Mouse (Mus musculus) heart, postnatal 0 days (tissue): ENCODE results near the gene Csnk1g2. TPM values are rescaled to one million over a fixed set of nuclear protein-coding genes. Genes with fewer than 3 reads are reported as not detected.
"Not testable (repeated sequence)": the region's sequence is repeated elsewhere in the genome, so short reads cannot be mapped to it uniquely, and the experiment has no call there.

Source experiments
- ATAC-seq: fragments of 200-750 bp; cut with Nextera tagmentation; 2 replicates; pipeline ENCODE4 v1.8.0; 2017; ENCODE audit warnings: low read depth, moderate number of reproducible peaks, moderate library complexity; ENCODE audit not compliant: insufficient read depth
- DNase-seq: peaks from one replicate; pipeline ENCODE4 v3.0.0-alpha.2; 2016; ENCODE audit warnings: low spot score
- H3K27ac ChIP-seq: fragments of 300-500 bp; sonication (generic); 2 replicates; pipeline ENCODE4 v1.5.1; 2014; ENCODE audit warnings: low read depth, mild to moderate bottlenecking
- H3K27me3 ChIP-seq: fragments of 300-500 bp; sonication (generic); 2 replicates; pipeline ENCODE4 v1.6.1; 2014; ENCODE audit warnings: low read length, mixed read lengths; ENCODE audit not compliant: control insufficient read depth, insufficient read depth
- H3K36me3 ChIP-seq: fragments of 300-500 bp; sonication (generic); replicated peaks from 2 replicates; pipeline ENCODE4 v1.6.1; 2014; ENCODE audit warnings: low read length, mixed read lengths; ENCODE audit not compliant: control insufficient read depth, insufficient read depth
- H3K4me1 ChIP-seq: fragments of 300-500 bp; sonication (generic); 2 replicates; pipeline ENCODE4 v1.6.1; 2014; ENCODE audit warnings: antibody characterized with exemption; ENCODE audit not compliant: control insufficient read depth, insufficient read depth
- H3K4me2 ChIP-seq: fragments of 300-500 bp; sonication (generic); 2 replicates; pipeline ENCODE4 v1.6.1; 2014; ENCODE audit warnings: low read depth, mild to moderate bottlenecking, low read length, moderate library complexity
- H3K4me3 ChIP-seq: fragments of 300-500 bp; sonication (generic); 2 replicates; pipeline ENCODE4 v1.5.1; 2014; ENCODE audit warnings: low read depth, low read length
- H3K9ac ChIP-seq: fragments of 300-500 bp; sonication (generic); replicated peaks from 2 replicates; pipeline ENCODE4 v1.6.1; 2014; ENCODE audit warnings: low read depth, low read length, mixed read lengths
- H3K9me3 ChIP-seq: fragments of 300-500 bp; sonication (generic); replicated peaks from 2 replicates; pipeline ENCODE4 v1.6.1; 2016; ENCODE audit warnings: low read length; ENCODE audit not compliant: control insufficient read depth
- CTCF ChIP-seq: IDR thresholded peaks from 2 replicates; pipeline ENCODE4 v1.5.1; 2016; ENCODE audit warnings: antibody characterized with exemption, control low read depth, low read depth
- EP300 ChIP-seq: IDR thresholded peaks from 2 replicates; pipeline ENCODE4 v1.6.1; 2016; ENCODE audit warnings: antibody characterized with exemption, low read depth
- WGBS: fragments of 180-500 bp; shearing (Covaris S2); extraction: QIAGEN DNeasy Blood & Tissue Kit; methylation state at CpG from one replicate; pipeline ENCODE4 v1.1.7; 2014; 5-methylcytosine and 5-hydroxymethylcytosine counted together
- polyA plus RNA-seq: library from polyadenylated mRNA; unstranded; fragments of >200 nt; fragmentation: Nextera tagmentation; extraction: Ambion mirVana; gene quantifications from 2 replicates; pipeline ENCODE4 v1.2.1, GENCODE M21; 2015
- total RNA-seq: library from RNA; depleted of rRNA; stranded (reverse); fragments of >200 nt; gene quantifications from 2 replicates; pipeline ENCODE4 v1.2.3, GENCODE M21; 2014; ENCODE audit warnings: low replicate concordance

Gene Csnk1g2
- total and polyA plus RNA-seq, 2 experiments from 2014 or later: 75.6 to 141 TPM

GRCm38 (mm10) chr10:80604988-80605387 lies 17.6 kb upstream of the Csnk1g2 start:
- 81% methylated on average over 2 of the region's 2 CpGs for WGBS
- Histone ChIP-seq H3K4me1 (peaks cover 10% of the 10 kb centered on the region), H3K9ac (no peak overlapping the region), H3K27me3 (no peaks in the 10 kb centered on the region), H3K9me3 (no peaks in the 10 kb centered on the region), H3K27ac (no peak overlapping the region), H3K36me3 (peaks cover 35% of the 10 kb centered on the region), H3K4me3 (no peak overlapping the region), H3K4me2 (no peak overlapping the region)
- ATAC-seq: no peak
- TF ChIP-seq CTCF: no peak
- no peak for TF ChIP-seq EP300
- no peak for DNase-seq

- WGBS: 76% methylated on average over 3 of the region's 4 CpGs
- not testable (repeated sequence) for DNase-seq, H3K4me1 ChIP-seq, H3K4me3 ChIP-seq, ATAC-seq, H3K4me2 ChIP-seq, H3K9ac ChIP-seq, H3K27ac ChIP-seq, H3K27me3 ChIP-seq, H3K9me3 ChIP-seq
- peaks cover 35% of the 10 kb centered on the region for H3K36me3 ChIP-seq
Measured at GRCm38 (mm10) chr10:80605721-80606120, 16.9 kb upstream of the Csnk1g2 start, which contains the start of gene Gm49322. Gene Gm49322 (plus strand): TSS chr10:80606021.

- DNase-seq (no peak), ATAC-seq (no peak)
- peaks cover 10% of the 10 kb centered on the region for H3K4me1 ChIP-seq
- no peak overlapping the region for H3K4me3 ChIP-seq
- H3K9me3 ChIP-seq: no peaks in the 10 kb centered on the region
- no peak overlapping the region for H3K9ac ChIP-seq
- WGBS: 87% methylated on average over 23 of the region's 23 CpGs
- H3K27me3 ChIP-seq: no peaks in the 10 kb centered on the region
- peaks cover 35% of the 10 kb centered on the region for H3K36me3 ChIP-seq
- H3K4me2 ChIP-seq: no peak overlapping the region
- no peak overlapping the region for H3K27ac ChIP-seq
- no peak for TF ChIP-seq CTCF
- TF ChIP-seq EP300: no peak
Measured at GRCm38 (mm10) chr10:80606306-80606705, 16.3 kb upstream of the Csnk1g2 start.

- 95% methylated on average over 34 of the region's 34 CpGs for WGBS
Measured at GRCm38 (mm10) chr10:80606737-80607350, 15.8 kb upstream of the Csnk1g2 start.

GRCm38 (mm10) chr10:80608435-80608834 lies 14.2 kb upstream of the Csnk1g2 start:
- ATAC-seq (no peak), DNase-seq (no peak)
- Histone ChIP-seq H3K36me3 (peaks cover 44% of the 10 kb centered on the region), H3K27me3 (no peaks in the 10 kb centered on the region), H3K27ac (no peak overlapping the region), H3K4me3 (no peak overlapping the region), H3K9ac (no peak overlapping the region), H3K4me2 (no peak overlapping the region), H3K4me1 (peaks cover 8% of the 10 kb centered on the region), H3K9me3 (no peaks in the 10 kb centered on the region)
- TF ChIP-seq EP300 (no peak), CTCF (no peak)
- 72% methylated on average over 3 of the region's 3 CpGs for WGBS

More at GRCm38 (mm10) chr10:80606737-80607350, 15.8 kb upstream of the Csnk1g2 start:
- H3K9me3 ChIP-seq: no peaks in the 10 kb centered on the region
- DNase-seq (no peak), ATAC-seq (no peak)
- H3K4me2 ChIP-seq: no peak overlapping the region
- H3K4me1 ChIP-seq: peaks cover 10% of the 10 kb centered on the region
- no peak overlapping the region for H3K9ac ChIP-seq
- H3K36me3 ChIP-seq: peaks cover 35% of the 10 kb centered on the region
- no peak overlapping the region for H3K27ac ChIP-seq
- H3K4me3 ChIP-seq: no peak overlapping the region
- H3K27me3 ChIP-seq: no peaks in the 10 kb centered on the region
- TF ChIP-seq EP300 (no peak), CTCF (no peak)

- Histone ChIP-seq H3K36me3 (peaks cover 52% of the 10 kb centered on the region), H3K4me2 (no peak overlapping the region), H3K4me3 (no peak overlapping the region), H3K27ac (no peak overlapping the region), H3K4me1 (no peaks in the 10 kb centered on the region), H3K9ac (no peak overlapping the region), H3K9me3 (no peaks in the 10 kb centered on the region), H3K27me3 (no peaks in the 10 kb centered on the region)
- ATAC-seq (no peak), DNase-seq (no peak)
- 87% methylated on average over 10 of the region's 10 CpGs for WGBS
- TF ChIP-seq CTCF: no peak
- TF ChIP-seq EP300: no peak
Measured at GRCm38 (mm10) chr10:80609269-80609924, 13.2 kb upstream of the Csnk1g2 start.
